Mouse (Mus musculus): Measurements from ENCODE around the gene Nt5c. TPM values are rescaled to one million over a fixed set of nuclear protein-coding genes. Genes with fewer than 3 reads are reported as not detected.

Nt5c gene
- total RNA-seq, 1 experiment: 50.5 TPM

GRCm38 (mm10) chr11:115515021-115515420 is 23.4 kb upstream of the Nt5c start:
- in situ Hi-C loops (cut with MboI; ENCODE audit: low sequenced_read_pairs in 2 of 2, unreplicated experiment in 2 of 2): no loop called here
- no peak overlapping the region for H3K27ac ChIP-seq (ENCODE audit: insufficient read depth, low read depth, low read length, poor library complexity, severe bottlenecking)
- H3K36me3 ChIP-seq (ENCODE audit: control insufficient read depth, insufficient read depth, low read length, poor library complexity, severe bottlenecking): no peaks in the 10 kb centered on the region
- no peak for TF ChIP-seq HCFC1 (IDR thresholded peaks at IDR 0.05; ENCODE audit: borderline replicate concordance, insufficient read depth, low read length)
- no peak for TF ChIP-seq ZC3H11A (IDR thresholded peaks at IDR 0.05; ENCODE audit: borderline replicate concordance, low read depth, low read length)
- no peak for TF ChIP-seq MAFK (IDR thresholded peaks at IDR 0.05; ENCODE audit: insufficient read depth, low read depth, low read length)
- TF ChIP-seq CHD2 (IDR thresholded peaks at IDR 0.05; ENCODE audit: low read depth, low read length): no peak
- no peak for TF ChIP-seq ZNF384 (IDR thresholded peaks at IDR 0.05; ENCODE audit: low read depth, low read length)
- no peaks in the 10 kb centered on the region for H3K9me3 ChIP-seq (ENCODE audit: control insufficient read depth, insufficient read depth, low read depth, low read length)
- H3K4me1 ChIP-seq (ENCODE audit: control insufficient read depth in 2 of 2, insufficient read depth in 2 of 2, low read length in 2 of 2, poor library complexity in 1 of 2): peaks cover 7 to 16% of the 10 kb centered on the region in 2 experiments; a peak in 3 of 4 replicates
- DNase-seq (ENCODE audit: low read depth, low spot score): no peak
- no peak overlapping the region for H3K9ac ChIP-seq (ENCODE audit: insufficient read depth, low read depth, low read length, poor library complexity, severe bottlenecking)
- peak overlapping the region in 1 of 2 experiments; percentile 2; a peak in 1 of 4 replicates for H3K4me3 ChIP-seq (ENCODE audit: insufficient read depth in 1 of 2, low read depth in 1 of 2, low read length in 2 of 2, poor library complexity in 1 of 2, severe bottlenecking in 1 of 2)

GRCm38 (mm10) chr11:115514238-115514663 is 22.6 kb upstream of the Nt5c start, which contains the start of gene Jpt1:
TSS of gene Jpt1 (minus strand) at chr11:115514387.
- in situ Hi-C loops (cut with MboI; ENCODE audit: low sequenced_read_pairs in 2 of 2, unreplicated experiment in 2 of 2): no loop called here

GRCm38 (mm10) chr11:115513271-115514237 is 21.9 kb upstream of the Nt5c start:
- in situ Hi-C loops (cut with MboI; ENCODE audit: low sequenced_read_pairs in 2 of 2, unreplicated experiment in 2 of 2): no loop called here
- DNase-seq (ENCODE audit: low read depth, low spot score): peak; percentile 44
- peak overlapping the region; percentile 98 for H3K9ac ChIP-seq (ENCODE audit: insufficient read depth, low read depth, low read length, poor library complexity, severe bottlenecking)
- no peaks in the 10 kb centered on the region for H3K9me3 ChIP-seq (ENCODE audit: control insufficient read depth, insufficient read depth, low read depth, low read length)
- peak overlapping the region; percentile 74 to 99 for H3K4me3 ChIP-seq (ENCODE audit: insufficient read depth in 1 of 2, low read depth in 1 of 2, low read length in 2 of 2, poor library complexity in 1 of 2, severe bottlenecking in 1 of 2)
- TF ChIP-seq HCFC1 (IDR thresholded peaks at IDR 0.05; ENCODE audit: borderline replicate concordance, insufficient read depth, low read length) (0 out of 2 replicates have a peak, but pooled peaks have one; percentile 36), ZC3H11A (IDR thresholded peaks at IDR 0.05; ENCODE audit: borderline replicate concordance, low read depth, low read length) (no peak)
- H3K27ac ChIP-seq (ENCODE audit: insufficient read depth, low read depth, low read length, poor library complexity, severe bottlenecking): peak overlapping the region; percentile 81
- peaks cover 9 to 22% of the 10 kb centered on the region in 2 experiments; a peak in 3 of 4 replicates for H3K4me1 ChIP-seq (ENCODE audit: control insufficient read depth in 2 of 2, insufficient read depth in 2 of 2, low read length in 2 of 2, poor library complexity in 1 of 2)
- H3K36me3 ChIP-seq (ENCODE audit: control insufficient read depth, insufficient read depth, low read length, poor library complexity, severe bottlenecking): peaks cover 4% of the 10 kb centered on the region; the same call in 1 of the 2 replicates

More at GRCm38 (mm10) chr11:115514238-115514663, 22.6 kb upstream of the Nt5c start, which contains the start of gene Jpt1:
- Histone ChIP-seq H3K36me3 (ENCODE audit: control insufficient read depth, insufficient read depth, low read length, poor library complexity, severe bottlenecking) (no peaks in the 10 kb centered on the region), H3K27ac (ENCODE audit: insufficient read depth, low read depth, low read length, poor library complexity, severe bottlenecking) (peak within 1 kb of the TSS; percentile 81), H3K9ac (ENCODE audit: insufficient read depth, low read depth, low read length, poor library complexity, severe bottlenecking) (peak within 1 kb of the TSS; percentile 98), H3K9me3 (ENCODE audit: control insufficient read depth, insufficient read depth, low read depth, low read length) (no peaks in the 10 kb centered on the region), H3K4me3 (ENCODE audit: insufficient read depth in 1 of 2, low read depth in 1 of 2, low read length in 2 of 2, poor library complexity in 1 of 2, severe bottlenecking in 1 of 2) (peak within 1 kb of the TSS; percentile 74 to 99), H3K4me1 (ENCODE audit: control insufficient read depth in 2 of 2, insufficient read depth in 2 of 2, low read length in 2 of 2, poor library complexity in 1 of 2) (peaks cover 7 to 19% of the 10 kb centered on the region in 2 experiments; a peak in 3 of 4 replicates)
- peak; percentile 96 for DNase-seq (ENCODE audit: low read depth, low spot score)
- TF ChIP-seq CHD2 (IDR thresholded peaks at IDR 0.05; ENCODE audit: low read depth, low read length) (peak; percentile 93), ZC3H11A (IDR thresholded peaks at IDR 0.05; ENCODE audit: borderline replicate concordance, low read depth, low read length) (no peak), MAFK (IDR thresholded peaks at IDR 0.05; ENCODE audit: insufficient read depth, low read depth, low read length) (no peak), HCFC1 (IDR thresholded peaks at IDR 0.05; ENCODE audit: borderline replicate concordance, insufficient read depth, low read length) (0 out of 2 replicates have a peak, but pooled peaks have one; percentile 35)

GRCm38 (mm10) chr11:115512407-115513183 is 20.9 kb upstream of the Nt5c start:
- no peak for DNase-seq (ENCODE audit: low read depth, low spot score)
- H3K9me3 ChIP-seq (ENCODE audit: control insufficient read depth, insufficient read depth, low read depth, low read length): no peaks in the 10 kb centered on the region
- H3K36me3 ChIP-seq (ENCODE audit: control insufficient read depth, insufficient read depth, low read length, poor library complexity, severe bottlenecking): peaks cover 4% of the 10 kb centered on the region; the same call in 1 of the 2 replicates
- peak overlapping the region; percentile 98; the same call in 1 of the 2 replicates for H3K9ac ChIP-seq (ENCODE audit: insufficient read depth, low read depth, low read length, poor library complexity, severe bottlenecking)
- peak overlapping the region; percentile 74 to 99 for H3K4me3 ChIP-seq (ENCODE audit: insufficient read depth in 1 of 2, low read depth in 1 of 2, low read length in 2 of 2, poor library complexity in 1 of 2, severe bottlenecking in 1 of 2)
- in situ Hi-C loops (cut with MboI; ENCODE audit: low sequenced_read_pairs in 2 of 2, unreplicated experiment in 2 of 2): no loop called here
- no peak overlapping the region for H3K27ac ChIP-seq (ENCODE audit: insufficient read depth, low read depth, low read length, poor library complexity, severe bottlenecking)
- peaks cover 11 to 24% of the 10 kb centered on the region in 2 experiments; a peak in 3 of 4 replicates for H3K4me1 ChIP-seq (ENCODE audit: control insufficient read depth in 2 of 2, insufficient read depth in 2 of 2, low read length in 2 of 2, poor library complexity in 1 of 2)
- no peak for TF ChIP-seq ZNF384 (IDR thresholded peaks at IDR 0.05; ENCODE audit: low read depth, low read length)
- TF ChIP-seq ZC3H11A (IDR thresholded peaks at IDR 0.05; ENCODE audit: borderline replicate concordance, low read depth, low read length): no peak
- no peak for TF ChIP-seq CHD2 (IDR thresholded peaks at IDR 0.05; ENCODE audit: low read depth, low read length)
- no peak for TF ChIP-seq MAFK (IDR thresholded peaks at IDR 0.05; ENCODE audit: insufficient read depth, low read depth, low read length)
- TF ChIP-seq HCFC1 (IDR thresholded peaks at IDR 0.05; ENCODE audit: borderline replicate concordance, insufficient read depth, low read length): no peak

Data from ES-E14 (cell line).